Mouse (Mus musculus) MEL (cell line): ENCODE data around the gene 1700069L16Rik. TPM values are rescaled to one million over a fixed set of nuclear protein-coding genes. Genes with fewer than 3 reads are reported as not detected.

ENCODE experiments used
- DNase-seq: peaks from one replicate; pipeline ENCODE4 v3.0.0; 2011; ENCODE audit warnings: low read depth, low spot score
- H3K27ac ChIP-seq: 2 replicates; pipeline ENCODE4 v1.5.1; 2012; ENCODE audit warnings: low read depth, mild to moderate bottlenecking, control low read depth, low read length, moderate library complexity; ENCODE audit not compliant: control insufficient read depth
- H3K27me3 ChIP-seq, 2 experiments: fragments of 150-350 bp in 1 of 2; sonication (generic) in 1 of 2; 2 replicates each; pipeline ENCODE4 v1.6.1; 2012; ENCODE audit warnings: low read length in 2 of 2, mild to moderate bottlenecking in 2 of 2, improper control_type of control experiment in 1 of 2, moderate library complexity in 1 of 2; ENCODE audit not compliant: insufficient read depth in 2 of 2, control insufficient read depth in 1 of 2
- H3K36me3 ChIP-seq, 2 experiments: 2 replicates each; pipeline ENCODE4 v1.6.1; 2012 to 2014; ENCODE audit warnings: low read length in 2 of 2, improper control_type of control experiment in 1 of 2, inconsistent platforms in 1 of 2, mild to moderate bottlenecking in 1 of 2; ENCODE audit not compliant: insufficient read depth in 2 of 2, control insufficient read depth in 1 of 2
- H3K4me1 ChIP-seq, 2 experiments: fragments of 150-350 bp in 1 of 2; sonication (generic) in 1 of 2; 2 replicates each; pipeline ENCODE4 v1.6.1; 2012; ENCODE audit warnings: low read length in 2 of 2, improper control_type of control experiment in 1 of 2, mild to moderate bottlenecking in 1 of 2; ENCODE audit not compliant: insufficient read depth in 2 of 2, control insufficient read depth in 1 of 2
- H3K4me3 ChIP-seq, 2 experiments: fragments of 150-350 bp in 1 of 2; sonication (generic) in 1 of 2; 2 replicates each; pipeline ENCODE4 v1.5.1; 2012; ENCODE audit warnings: low read depth in 2 of 2, low read length in 2 of 2, mild to moderate bottlenecking in 2 of 2, moderate library complexity in 2 of 2, control low read depth in 1 of 2, improper control_type of control experiment in 1 of 2; ENCODE audit not compliant: control insufficient read depth in 1 of 2, insufficient read depth in 1 of 2
- H3K79me2 ChIP-seq: 2 replicates; pipeline ENCODE4 v1.6.1; 2012; ENCODE audit warnings: mild to moderate bottlenecking, low read length, moderate library complexity; ENCODE audit not compliant: control insufficient read depth, poor library complexity, insufficient read depth
- H3K9ac ChIP-seq: 2 replicates; pipeline ENCODE4 v1.6.1; 2012; ENCODE audit warnings: low read depth, mild to moderate bottlenecking, control low read depth, low read length, moderate library complexity; ENCODE audit not compliant: control insufficient read depth, poor library complexity, severe bottlenecking
- H3K9me3 ChIP-seq: fragments of 150-350 bp; sonication (generic); replicated peaks from 2 replicates; pipeline ENCODE4 v1.6.1; 2012; ENCODE audit warnings: mild to moderate bottlenecking, low read length, improper control_type of control experiment, moderate library complexity; ENCODE audit not compliant: insufficient read depth
- CHD1 ChIP-seq: IDR thresholded peaks from 2 replicates; pipeline ENCODE4 v1.6.1; 2012; ENCODE audit warnings: low read depth, mild to moderate bottlenecking, inconsistent platforms, low read length, improper control_type of control experiment
- CHD2 ChIP-seq: IDR thresholded peaks from 2 replicates; pipeline ENCODE4 v1.6.1; 2011; ENCODE audit warnings: low read length, improper control_type of control experiment
- CTCF ChIP-seq, 3 experiments: IDR thresholded peaks in 2 of 3; conservative IDR thresholded peaks in 1 of 3; 2 replicates each; pipeline ENCODE4 v1.5.1; 2011 to 2012; ENCODE audit warnings: low read length in 3 of 3, low read depth in 2 of 3, mild to moderate bottlenecking in 2 of 3, improper control_type of control experiment in 1 of 3, inconsistent platforms in 1 of 3, mixed read lengths in 1 of 3, moderate library complexity in 1 of 3; ENCODE audit not compliant: control insufficient read depth in 1 of 3, insufficient read depth in 1 of 3, poor library complexity in 1 of 3, severe bottlenecking in 1 of 3
- E2F4 ChIP-seq: IDR thresholded peaks from 2 replicates; pipeline ENCODE4 v1.6.1; 2011; ENCODE audit warnings: low read depth, low read length, improper control_type of control experiment, borderline replicate concordance
- EP300 ChIP-seq, 2 experiments: IDR thresholded peaks; 2 replicates each; pipeline ENCODE4 v1.6.1; 2011; ENCODE audit warnings: improper control_type of control experiment in 2 of 2, low read length in 2 of 2, low read depth in 1 of 2, mild to moderate bottlenecking in 1 of 2
- GATA1 ChIP-seq: IDR thresholded peaks from 2 replicates; pipeline ENCODE4 v1.6.1; 2011; ENCODE audit warnings: low read depth, low read length, improper control_type of control experiment
- HCFC1 ChIP-seq: IDR thresholded peaks from 2 replicates; pipeline ENCODE4 v1.6.1; 2012; ENCODE audit warnings: low read depth, mild to moderate bottlenecking, inconsistent platforms, low read length, improper control_type of control experiment, moderate library complexity
- KAT2A ChIP-seq: conservative IDR thresholded peaks from 2 replicates; pipeline ENCODE4 v1.6.1; 2012; ENCODE audit warnings: low read depth, low read length, improper control_type of control experiment, inconsistent platforms
- MAFK ChIP-seq: IDR thresholded peaks from 2 replicates; pipeline ENCODE4 v1.6.1; 2011; ENCODE audit warnings: low read depth, mild to moderate bottlenecking, low read length, improper control_type of control experiment, borderline replicate concordance
- MAX ChIP-seq: IDR thresholded peaks from 2 replicates; pipeline ENCODE4 v1.6.1; 2011; ENCODE audit warnings: low read length, improper control_type of control experiment
- MAZ ChIP-seq: IDR thresholded peaks from 2 replicates; pipeline ENCODE4 v1.6.1; 2012; ENCODE audit warnings: low read depth, mild to moderate bottlenecking, inconsistent platforms, low read length, improper control_type of control experiment
- NELFE ChIP-seq: IDR thresholded peaks from 2 replicates; pipeline ENCODE4 v1.6.1; 2011; ENCODE audit warnings: low read depth, low read length, improper control_type of control experiment
- POLR2AphosphoS5 ChIP-seq: IDR thresholded peaks from 2 replicates; pipeline ENCODE4 v1.6.1; 2012; ENCODE audit warnings: low read depth, borderline replicate concordance, mild to moderate bottlenecking, inconsistent platforms, low read length, moderate library complexity, mixed read lengths
- RCOR1 ChIP-seq: IDR thresholded peaks from 2 replicates; pipeline ENCODE4 v1.6.1; 2012; ENCODE audit warnings: low read depth, mild to moderate bottlenecking, inconsistent platforms, low read length, improper control_type of control experiment
- SIN3A ChIP-seq: IDR thresholded peaks from 2 replicates; pipeline ENCODE4 v1.6.1; 2012; ENCODE audit warnings: low read length, improper control_type of control experiment, inconsistent platforms
- TBP ChIP-seq: IDR thresholded peaks from 2 replicates; pipeline ENCODE4 v1.8.0; 2011; ENCODE audit warnings: low read depth, low read length, improper control_type of control experiment
- USF1 ChIP-seq: IDR thresholded peaks from 2 replicates; pipeline ENCODE4 v1.6.1; 2014; ENCODE audit warnings: low read depth, mild to moderate bottlenecking, inconsistent platforms, low read length, improper control_type of control experiment, moderate library complexity
- ZC3H11A ChIP-seq: IDR thresholded peaks from 2 replicates; pipeline ENCODE4 v1.6.1; 2012; ENCODE audit warnings: low read depth, mild to moderate bottlenecking, inconsistent platforms, low read length, improper control_type of control experiment
- ZKSCAN1 ChIP-seq: IDR thresholded peaks from 2 replicates; pipeline ENCODE4 v1.6.1; 2012; ENCODE audit warnings: low read depth, mild to moderate bottlenecking, inconsistent platforms, low read length, improper control_type of control experiment, moderate library complexity
- ZNF384 ChIP-seq: IDR thresholded peaks from 2 replicates; pipeline ENCODE4 v1.6.1; 2012; ENCODE audit warnings: low read depth, mild to moderate bottlenecking, inconsistent platforms, low read length, improper control_type of control experiment
- polyA plus RNA-seq, 2 experiments: library from polyadenylated mRNA; stranded (reverse) in 1 of 2; unstranded in 1 of 2; fragments of >175 nt in 1 of 2; fragments of >200 nt in 1 of 2; gene quantifications; 2 replicates each; pipeline versions ENCODE4 v1.2.1 to v1.2.4; 2012; ENCODE audit warnings: low replicate concordance in 2 of 2, low read depth in 1 of 2; ENCODE audit not compliant: insufficient read length in 2 of 2, insufficient read depth in 1 of 2, missing spikeins in 1 of 2
- total RNA-seq: library from RNA; depleted of rRNA; stranded (reverse); fragments of 300-350 nt; gene quantifications from 2 replicates; pipeline ENCODE4 v1.2.3, GENCODE M21; 2012

Gene 1700069L16Rik
- total and polyA plus RNA-seq, 3 experiments = not detected

- H3K36me3 ChIP-seq = no peaks in the 10 kb centered on the region; a peak in 2 of 4 replicates
- H3K27ac ChIP-seq = no peak overlapping the region
- H3K4me1 ChIP-seq = peaks cover 0 to 14% of the 10 kb centered on the region in 2 experiments; a peak in 1 of 4 replicates
- no peak overlapping the region for H3K4me3 ChIP-seq
- no peak for DNase-seq
- H3K9ac ChIP-seq = no peak overlapping the region
- no peaks in the 10 kb centered on the region for H3K27me3 ChIP-seq
- H3K79me2 ChIP-seq = no peaks in the 10 kb centered on the region; the same call in 1 of the 2 replicates
- H3K9me3 ChIP-seq = no peaks in the 10 kb centered on the region
- TF ChIP-seq ZC3H11A (no peak), POLR2AphosphoS5 (no peak), CHD2 (no peak), ZNF384 (no peak), SIN3A (no peak), RCOR1 (no peak), MAX (no peak), ZKSCAN1 (no peak), CHD1 (no peak), HCFC1 (no peak), EP300 (IDR thresholded peaks at IDR 0.05; ENCODE audit: low read depth in 1 of 2, low read length in 2 of 2) (no peak), TBP (no peak), MAZ (no peak), KAT2A (no peak), NELFE (no peak), USF1 (no peak), E2F4 (no peak), MAFK (no peak)
- TF ChIP-seq, all 39 proteins: peak for 0
Measured at GRCm38 (mm10) chr5:113737607-113738237, 13.2 kb upstream of the 1700069L16Rik start.

- no peak for DNase-seq
- H3K27me3 ChIP-seq = no peaks in the 10 kb centered on the region
- H3K4me3 ChIP-seq = peak overlapping the region; percentile 85 to 89
- no peaks in the 10 kb centered on the region; the same call in 1 of the 2 replicates for H3K79me2 ChIP-seq
- H3K36me3 ChIP-seq = no peaks in the 10 kb centered on the region; a peak in 2 of 4 replicates
- H3K4me1 ChIP-seq = peaks cover 0 to 14% of the 10 kb centered on the region in 2 experiments; a peak in 1 of 4 replicates
- peak overlapping the region; percentile 82 for H3K27ac ChIP-seq
- no peaks in the 10 kb centered on the region for H3K9me3 ChIP-seq
- H3K9ac ChIP-seq = peak overlapping the region; percentile 78
- 0 out of 6 replicates have a peak, but pooled peaks of 1 of the 3 experiments have one; percentile 15 for TF ChIP-seq CTCF (IDR thresholded peaks at IDR 0.05 in 2 of 3, conservative IDR thresholded peaks at IDR 0.05 in 1 of 3; ENCODE audit: control insufficient read depth in 1 of 3, insufficient read depth in 1 of 3, low read depth in 2 of 3, low read length in 3 of 3, poor library complexity in 1 of 3, severe bottlenecking in 1 of 3)
- TF ChIP-seq GATA1 = no peak
Measured at GRCm38 (mm10) chr5:113736522-113737164, 12.1 kb upstream of the 1700069L16Rik start.
